Mouse (Mus musculus): Measurements from ENCODE around the gene Ptprg. TPM values are rescaled to one million over a fixed set of nuclear protein-coding genes. Genes with fewer than 3 reads are reported as not detected.
"Not testable (repeated sequence)": the region's sequence is repeated elsewhere in the genome, so short reads cannot be mapped to it uniquely, and the experiment has no call there.

Gene Ptprg
- polyA plus RNA-seq, 1 experiment from 2014 or later: 14.3 TPM

GRCm38 (mm10) chr14:11938912-11939311 is 385.6 kb downstream of the Ptprg start:
- H3K4me2 ChIP-seq (ENCODE audit: low read depth, low read length): no peak overlapping the region
- no peaks in the 10 kb centered on the region for H3K27me3 ChIP-seq (replicated peaks; ENCODE audit: control insufficient read depth, insufficient read depth, low read length)
- no peaks in the 10 kb centered on the region for H3K36me3 ChIP-seq (ENCODE audit: control insufficient read depth, insufficient read depth, low read length)
- ATAC-seq: no peak
- no peak overlapping the region for H3K27ac ChIP-seq (ENCODE audit: low read length)
- no peak overlapping the region for H3K4me3 ChIP-seq (ENCODE audit: low read length)
- H3K9ac ChIP-seq (ENCODE audit: low read depth, low read length): no peak overlapping the region
- H3K9me3 ChIP-seq (ENCODE audit: control insufficient read depth, low read length): no peaks in the 10 kb centered on the region
- H3K4me1 ChIP-seq (ENCODE audit: control insufficient read depth, insufficient read depth, low read length): no peaks in the 10 kb centered on the region
- 94% methylated on average over 4 of the region's 4 CpGs for WGBS

DNA sequence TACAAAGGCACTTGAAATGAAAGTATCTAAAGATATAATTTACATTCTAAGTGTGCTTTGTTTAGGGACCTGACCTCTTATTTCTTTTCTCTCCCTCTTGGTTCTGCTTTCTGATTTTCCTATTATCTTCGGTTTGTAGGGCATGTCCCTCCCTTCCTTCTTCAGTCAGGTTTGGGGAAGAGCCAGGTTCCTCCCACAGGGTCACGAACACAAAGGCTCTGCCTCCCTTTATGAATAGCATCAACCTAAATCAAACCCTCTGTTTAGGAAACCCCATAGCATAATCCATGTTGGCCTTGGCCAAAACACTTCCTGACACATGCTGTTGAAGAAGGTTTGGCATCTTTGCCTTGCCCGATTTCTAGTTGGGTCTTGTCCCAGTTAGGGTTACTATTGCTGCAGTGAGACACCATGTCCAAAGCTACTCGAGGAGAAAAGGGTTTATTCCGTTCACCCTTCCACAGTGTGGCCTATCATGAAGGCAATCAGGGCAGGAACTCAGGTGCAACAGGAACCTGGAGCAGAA is 388.7 kb downstream of the Ptprg start:
- no peaks in the 10 kb centered on the region for H3K36me3 ChIP-seq (ENCODE audit: control insufficient read depth, insufficient read depth, low read length)
- H3K27me3 ChIP-seq (replicated peaks; ENCODE audit: control insufficient read depth, insufficient read depth, low read length): no peaks in the 10 kb centered on the region
- no peak overlapping the region for H3K27ac ChIP-seq (ENCODE audit: low read length)
- no peak overlapping the region for H3K4me3 ChIP-seq (ENCODE audit: low read length)
- no peak for ATAC-seq
- no peaks in the 10 kb centered on the region for H3K4me1 ChIP-seq (ENCODE audit: control insufficient read depth, insufficient read depth, low read length)
- no peak overlapping the region for H3K4me2 ChIP-seq (ENCODE audit: low read depth, low read length)
- 78% methylated on average over 5 of the region's 5 CpGs for WGBS
- no peak overlapping the region for H3K9ac ChIP-seq (ENCODE audit: low read depth, low read length)
- H3K9me3 ChIP-seq (ENCODE audit: control insufficient read depth, low read length): no peaks in the 10 kb centered on the region

DNA sequence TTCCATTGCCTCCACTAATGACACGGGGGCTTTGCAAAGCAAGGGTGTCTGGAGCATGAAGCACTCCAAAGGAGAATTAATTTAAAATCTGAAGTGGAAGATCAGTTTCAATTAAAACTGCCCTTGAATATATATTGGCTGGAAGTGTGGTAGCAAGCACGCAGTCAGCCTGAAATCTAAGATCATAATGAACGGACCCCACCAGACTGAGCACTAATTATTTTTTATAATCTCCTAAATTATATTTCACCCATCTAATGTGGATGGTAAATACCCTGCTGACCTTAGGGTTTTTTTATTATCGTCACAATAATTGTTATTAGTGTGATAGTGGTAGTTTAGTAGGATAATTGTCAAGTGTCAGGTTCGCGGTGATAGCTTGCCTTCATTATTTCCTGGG is 397.0 kb downstream of the Ptprg start:
- no peak overlapping the region for H3K4me2 ChIP-seq (ENCODE audit: low read depth, low read length)
- no peaks in the 10 kb centered on the region for H3K9me3 ChIP-seq (ENCODE audit: control insufficient read depth, low read length)
- no peak overlapping the region for H3K9ac ChIP-seq (ENCODE audit: low read depth, low read length)
- H3K27ac ChIP-seq (ENCODE audit: low read length): no peak overlapping the region
- no peaks in the 10 kb centered on the region for H3K27me3 ChIP-seq (replicated peaks; ENCODE audit: control insufficient read depth, insufficient read depth, low read length)
- peaks cover 3% of the 10 kb centered on the region; the same call in 1 of the 2 replicates for H3K36me3 ChIP-seq (ENCODE audit: control insufficient read depth, insufficient read depth, low read length)
- no peak overlapping the region for H3K4me3 ChIP-seq (ENCODE audit: low read length)
- WGBS: 89% methylated on average over 6 of the region's 6 CpGs
- no peaks in the 10 kb centered on the region for H3K4me1 ChIP-seq (ENCODE audit: control insufficient read depth, insufficient read depth, low read length)
- ATAC-seq: no peak

DNA sequence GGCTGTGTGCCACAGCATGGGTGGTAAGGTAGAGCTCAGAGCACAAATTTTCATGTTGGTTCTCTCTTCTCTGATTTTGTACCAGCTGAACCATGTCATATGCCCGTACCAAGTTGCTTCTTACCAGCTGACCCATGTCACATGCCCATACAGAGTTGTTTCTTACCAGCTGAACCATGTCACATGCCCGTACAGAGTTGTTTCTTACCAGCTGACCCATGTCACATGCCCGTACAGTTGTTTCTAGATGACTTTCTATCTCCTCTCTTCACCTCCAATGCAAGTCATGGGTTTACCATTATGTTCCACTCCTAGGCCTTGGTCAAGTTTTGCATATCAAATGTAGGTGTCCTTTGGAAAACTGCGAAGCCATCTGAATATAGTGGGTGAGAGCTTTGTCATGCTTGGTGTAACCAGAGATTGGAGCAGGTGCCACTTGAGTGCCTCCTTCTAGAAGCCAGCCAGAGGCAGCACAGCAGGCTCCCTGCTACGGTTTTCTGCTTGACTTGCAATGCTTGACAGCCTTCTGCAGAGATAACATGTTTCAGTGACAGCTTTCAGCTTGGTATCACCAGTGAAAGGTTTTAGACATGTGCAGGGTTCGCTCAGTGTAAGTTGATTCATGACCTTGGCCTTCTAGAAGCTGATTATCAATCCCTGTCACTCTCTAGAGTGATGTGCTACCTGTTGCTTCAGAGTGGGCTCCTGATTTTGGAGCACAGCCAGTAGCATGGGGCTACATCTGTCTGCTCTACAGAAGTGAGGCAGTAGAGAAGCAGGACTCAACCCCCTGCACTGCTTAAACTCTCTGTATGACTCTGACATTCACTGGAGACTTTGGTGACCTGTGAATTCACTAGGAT is 401.9 kb downstream of the Ptprg start:
- Histone ChIP-seq H3K4me3 (ENCODE audit: low read length) (no peak overlapping the region), H3K36me3 (ENCODE audit: control insufficient read depth, insufficient read depth, low read length) (peaks cover 3% of the 10 kb centered on the region; the same call in 1 of the 2 replicates), H3K27me3 (replicated peaks; ENCODE audit: control insufficient read depth, insufficient read depth, low read length) (no peaks in the 10 kb centered on the region), H3K4me1 (ENCODE audit: control insufficient read depth, insufficient read depth, low read length) (no peaks in the 10 kb centered on the region), H3K4me2 (ENCODE audit: low read depth, low read length) (no peak overlapping the region), H3K9ac (ENCODE audit: low read depth, low read length) (no peak overlapping the region), H3K9me3 (ENCODE audit: control insufficient read depth, low read length) (no peaks in the 10 kb centered on the region), H3K27ac (ENCODE audit: low read length) (no peak overlapping the region)
- no peak for ATAC-seq
- WGBS: 82% methylated on average over 6 of the region's 6 CpGs

DNA sequence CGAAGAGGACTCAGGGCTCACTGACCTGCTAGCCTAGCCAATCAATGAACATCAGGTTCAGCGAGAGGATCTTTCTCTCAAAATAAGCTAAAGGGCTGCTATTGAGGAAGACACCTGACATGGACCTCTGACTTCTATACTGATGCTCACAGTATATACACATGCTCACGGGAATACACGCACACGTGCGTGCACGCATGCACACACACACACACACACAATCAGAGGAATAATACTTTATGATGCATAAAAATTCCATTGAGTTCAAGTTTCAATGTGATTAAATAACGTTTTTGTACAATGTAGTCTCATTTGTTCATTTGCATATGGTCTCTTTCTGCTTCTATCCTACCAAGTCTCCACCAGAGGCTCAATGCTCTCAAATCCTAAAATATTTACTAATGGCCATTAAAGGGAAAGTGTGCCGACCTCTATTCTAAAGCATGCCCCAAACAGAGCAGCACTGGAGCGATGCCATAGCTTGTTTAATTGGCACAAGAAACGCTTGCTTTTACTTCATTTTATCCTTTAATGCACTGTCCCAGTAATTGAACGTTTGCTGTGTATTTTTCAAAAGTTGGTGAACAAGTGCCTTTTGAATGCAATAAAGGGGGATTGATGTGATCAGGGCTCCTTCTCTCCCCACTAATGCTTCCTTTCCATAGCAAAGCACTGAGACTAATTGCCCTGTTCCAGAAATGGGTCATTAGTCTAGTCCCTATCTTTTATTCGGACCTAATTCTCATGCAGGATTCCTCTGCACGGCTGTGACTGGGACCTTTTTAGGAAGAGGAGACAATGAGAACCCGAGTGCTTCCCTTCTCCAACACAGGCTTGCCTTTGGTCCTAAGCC is 407.2 kb downstream of the Ptprg start:
- Histone ChIP-seq H3K9me3 (ENCODE audit: control insufficient read depth, low read length) (no peaks in the 10 kb centered on the region), H3K4me3 (ENCODE audit: low read length) (no peak overlapping the region), H3K27ac (ENCODE audit: low read length) (no peak overlapping the region), H3K27me3 (replicated peaks; ENCODE audit: control insufficient read depth, insufficient read depth, low read length) (no peaks in the 10 kb centered on the region), H3K36me3 (ENCODE audit: control insufficient read depth, insufficient read depth, low read length) (no peaks in the 10 kb centered on the region), H3K4me2 (ENCODE audit: low read depth, low read length) (no peak overlapping the region), H3K4me1 (ENCODE audit: control insufficient read depth, insufficient read depth, low read length) (no peaks in the 10 kb centered on the region), H3K9ac (ENCODE audit: low read depth, low read length) (no peak overlapping the region)
- no peak for ATAC-seq
- WGBS: 84% methylated on average over 15 of the region's 15 CpGs

DNA sequence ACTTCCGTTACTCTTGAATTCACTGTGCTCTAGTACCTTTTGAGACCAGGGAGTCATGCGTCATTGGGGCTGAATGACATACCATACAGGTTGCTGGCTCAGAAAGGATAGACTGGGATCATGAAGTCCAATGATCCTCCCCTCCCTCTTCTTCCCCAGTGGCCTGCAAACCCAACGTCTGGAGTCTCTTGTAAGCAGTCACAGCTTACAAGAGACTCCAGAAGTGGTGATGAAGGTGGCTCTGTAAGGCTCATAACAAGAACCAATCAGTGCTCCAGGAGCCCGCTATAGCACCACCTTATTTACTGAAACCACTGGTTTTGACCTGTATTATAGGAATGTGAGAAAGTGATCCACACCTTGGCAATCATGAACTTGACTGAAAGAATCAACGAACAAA is 408.8 kb downstream of the Ptprg start:
- H3K4me3 ChIP-seq (ENCODE audit: low read length): no peak overlapping the region
- H3K9me3 ChIP-seq (ENCODE audit: control insufficient read depth, low read length): no peaks in the 10 kb centered on the region
- ATAC-seq: no peak
- H3K4me2 ChIP-seq (ENCODE audit: low read depth, low read length): no peak overlapping the region
- no peak overlapping the region for H3K27ac ChIP-seq (ENCODE audit: low read length)
- no peaks in the 10 kb centered on the region for H3K27me3 ChIP-seq (replicated peaks; ENCODE audit: control insufficient read depth, insufficient read depth, low read length)
- WGBS: 88% methylated on average over 5 of the region's 5 CpGs
- H3K36me3 ChIP-seq (ENCODE audit: control insufficient read depth, insufficient read depth, low read length): no peaks in the 10 kb centered on the region
- no peak overlapping the region for H3K9ac ChIP-seq (ENCODE audit: low read depth, low read length)
- no peaks in the 10 kb centered on the region for H3K4me1 ChIP-seq (ENCODE audit: control insufficient read depth, insufficient read depth, low read length)

- no peak overlapping the region for H3K4me2 ChIP-seq (ENCODE audit: low read depth, low read length)
- no peaks in the 10 kb centered on the region for H3K4me1 ChIP-seq (ENCODE audit: control insufficient read depth, insufficient read depth, low read length)
- H3K4me3 ChIP-seq (ENCODE audit: low read length): no peak overlapping the region
- H3K27me3 ChIP-seq (replicated peaks; ENCODE audit: control insufficient read depth, insufficient read depth, low read length): no peaks in the 10 kb centered on the region
- no peaks in the 10 kb centered on the region for H3K36me3 ChIP-seq (ENCODE audit: control insufficient read depth, insufficient read depth, low read length)
- WGBS: 79% methylated on average over 8 of the region's 8 CpGs
- H3K9me3 ChIP-seq (ENCODE audit: control insufficient read depth, low read length): no peaks in the 10 kb centered on the region
- no peak for ATAC-seq
- H3K27ac ChIP-seq (ENCODE audit: low read length): no peak overlapping the region
- no peak overlapping the region for H3K9ac ChIP-seq (ENCODE audit: low read depth, low read length)
These were observed 409.2 kb downstream of the Ptprg start for GRCm38 (mm10) chr14:11962561-11962960.

DNA sequence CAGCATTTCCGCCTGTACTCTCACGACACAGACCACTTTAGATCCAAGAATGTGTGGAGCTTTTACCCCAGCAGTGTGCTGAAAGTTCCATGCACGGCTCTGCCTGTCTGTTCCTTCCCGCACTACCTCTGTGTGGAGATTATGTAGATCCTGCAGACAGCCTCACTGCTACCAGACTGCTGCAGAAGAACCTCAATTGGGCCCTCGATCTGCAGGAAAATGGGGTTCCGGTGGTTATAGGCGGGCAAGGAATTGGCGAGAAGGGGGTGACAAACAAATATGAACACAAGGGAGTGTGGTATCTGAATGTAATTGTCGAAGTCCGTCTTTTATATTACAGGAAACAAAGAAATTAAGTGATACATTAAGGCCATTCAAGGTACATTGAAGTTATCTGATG is 410.5 kb downstream of the Ptprg start:
- ATAC-seq: no peak
- H3K27me3 ChIP-seq (replicated peaks; ENCODE audit: control insufficient read depth, insufficient read depth, low read length): no peaks in the 10 kb centered on the region
- whole genome bisulfite sequencing: 91% methylated on average over 10 of the region's 10 CpGs

DNA sequence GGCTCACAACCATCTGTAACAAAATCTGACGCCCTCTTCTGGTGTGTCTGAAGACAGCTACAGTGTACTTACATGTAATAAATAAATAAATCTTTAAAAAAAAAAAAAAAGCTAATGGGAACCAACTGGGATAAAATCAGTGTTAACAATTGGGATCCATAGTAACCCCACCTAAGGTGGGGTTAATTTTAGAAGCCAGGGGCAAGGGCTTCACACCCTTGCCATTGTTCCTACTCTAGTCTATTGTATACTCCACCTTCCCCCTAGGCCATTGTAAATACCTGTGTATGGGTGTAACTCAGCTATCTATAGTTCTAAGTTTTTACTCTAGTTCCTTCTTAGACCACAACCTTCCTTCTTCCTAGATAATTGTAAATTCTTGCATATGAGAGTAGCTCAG is 411.0 kb downstream of the Ptprg start:
- not testable (repeated sequence) for H3K27ac ChIP-seq (ENCODE audit: low read length); H3K36me3 ChIP-seq (ENCODE audit: control insufficient read depth, insufficient read depth, low read length); H3K9me3 ChIP-seq (ENCODE audit: control insufficient read depth, low read length); H3K4me2 ChIP-seq (ENCODE audit: low read depth, low read length); ATAC-seq; H3K4me1 ChIP-seq (ENCODE audit: control insufficient read depth, insufficient read depth, low read length); H3K9ac ChIP-seq (ENCODE audit: low read depth, low read length); H3K4me3 ChIP-seq (ENCODE audit: low read length); H3K27me3 ChIP-seq (replicated peaks; ENCODE audit: control insufficient read depth, insufficient read depth, low read length)
- WGBS: 93% methylated on average over 1 of the region's 1 CpGs

More for the DNA sequence above, 410.5 kb downstream of the Ptprg start:
- no peaks in the 10 kb centered on the region for H3K4me1 ChIP-seq (ENCODE audit: control insufficient read depth, insufficient read depth, low read length)
- no peak overlapping the region for H3K4me3 ChIP-seq (ENCODE audit: low read length)
- H3K36me3 ChIP-seq (ENCODE audit: control insufficient read depth, insufficient read depth, low read length): no peaks in the 10 kb centered on the region
- no peak overlapping the region for H3K27ac ChIP-seq (ENCODE audit: low read length)
- no peak overlapping the region for H3K4me2 ChIP-seq (ENCODE audit: low read depth, low read length)
- H3K9ac ChIP-seq (ENCODE audit: low read depth, low read length): no peak overlapping the region
- H3K9me3 ChIP-seq (ENCODE audit: control insufficient read depth, low read length): no peaks in the 10 kb centered on the region

All from intestine, embryonic 16.5 days (tissue).